Mouse (Mus musculus): ENCODE results near the gene Lyrm1.

- TF ChIP-seq CTCF (IDR thresholded peaks at IDR 0.05) (no peak), POLR2A (IDR thresholded peaks at IDR 0.05; ENCODE audit: insufficient read depth, low read depth, low read length) (no peak)
These were observed 81.9 kb downstream of the Lyrm1 start for GRCm38 (mm10) chr7:119977574-119977973.

Measured in heart, adult 2 months (tissue).